Mouse (Mus musculus): ENCODE measurements around the gene Otud4. TPM values are rescaled to one million over a fixed set of nuclear protein-coding genes. Genes with fewer than 3 reads are reported as not detected.

Otud4 gene
- total RNA-seq, 2 experiments from 2014 or later: 37.3 to 41.0 TPM

DNA sequence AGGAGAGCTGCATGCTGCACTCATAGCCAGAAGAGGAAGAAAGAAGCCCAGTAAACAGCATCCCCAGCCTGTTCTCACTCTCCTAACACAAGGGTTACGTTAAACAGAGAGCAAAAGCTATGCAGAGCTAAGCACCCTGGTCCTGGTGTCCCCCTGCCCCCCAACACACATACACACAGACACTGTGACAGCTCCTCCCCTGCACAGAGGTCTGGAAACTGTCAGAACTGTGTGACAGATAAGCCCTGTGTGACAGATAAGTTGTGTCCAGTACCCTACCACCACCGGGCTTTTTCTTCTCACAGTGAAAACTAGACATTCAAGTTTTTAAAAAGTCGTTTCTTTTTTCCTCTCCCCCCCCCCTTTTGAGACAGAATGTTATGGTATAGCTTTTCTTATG, 19.4 kb upstream of the Otud4 start:
- intact Hi-C loops (cut with DNase I): no loop called here
- no peak for DNase-seq (ENCODE audit: extremely low spot score in 1 of 2, low spot score in 2 of 2)
- Histone ChIP-seq H3K27ac (no peak overlapping the region), H3K4me3 (no peak overlapping the region)
- TF ChIP-seq CTCF (IDR thresholded peaks at IDR 0.05): no peak

DNA sequence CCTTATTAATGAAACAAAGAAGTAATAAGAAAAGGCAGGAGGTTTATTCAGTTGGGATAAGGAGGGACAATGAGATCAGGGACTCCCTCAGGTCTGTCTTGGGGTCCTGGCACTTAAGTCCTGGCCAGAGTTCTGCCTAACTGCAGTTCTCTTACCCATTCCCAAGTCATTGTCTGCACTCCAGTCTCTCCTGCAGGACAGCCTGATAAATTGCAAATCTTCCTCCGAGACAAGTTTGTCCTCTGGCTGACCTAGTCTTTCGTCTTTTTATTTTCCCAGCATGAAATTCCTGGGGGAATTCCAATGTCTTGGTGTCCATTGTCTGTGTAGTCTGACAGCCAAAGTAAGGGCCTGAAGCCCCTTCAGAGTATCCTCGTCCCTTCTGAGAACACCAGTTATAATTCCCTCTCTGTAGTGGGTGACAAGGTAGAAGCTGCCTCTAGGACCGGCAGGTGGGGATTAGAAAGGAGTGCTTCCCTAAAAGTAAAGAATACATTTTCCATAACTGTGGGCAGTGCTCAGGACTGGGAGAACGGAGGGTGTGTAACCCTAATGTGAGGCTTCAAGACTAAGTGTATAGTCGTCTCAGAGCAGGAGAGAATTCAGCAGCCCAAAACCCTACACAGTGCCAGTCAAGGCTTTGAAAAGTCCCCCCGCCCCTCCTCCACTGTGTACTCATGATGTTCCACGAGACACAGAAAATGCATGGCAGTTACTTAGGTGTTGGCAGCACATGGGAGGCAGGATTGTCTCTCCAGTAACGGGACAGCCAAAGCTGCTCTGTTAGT, 18.7 kb upstream of the Otud4 start:
- intact Hi-C loops (cut with DNase I): no loop called here
- no peak overlapping the region for H3K27ac ChIP-seq
- DNase-seq (ENCODE audit: extremely low spot score in 1 of 2, low spot score in 2 of 2): no peak
- TF ChIP-seq CTCF (IDR thresholded peaks at IDR 0.05): no peak
- H3K4me3 ChIP-seq: no peak overlapping the region

DNA sequence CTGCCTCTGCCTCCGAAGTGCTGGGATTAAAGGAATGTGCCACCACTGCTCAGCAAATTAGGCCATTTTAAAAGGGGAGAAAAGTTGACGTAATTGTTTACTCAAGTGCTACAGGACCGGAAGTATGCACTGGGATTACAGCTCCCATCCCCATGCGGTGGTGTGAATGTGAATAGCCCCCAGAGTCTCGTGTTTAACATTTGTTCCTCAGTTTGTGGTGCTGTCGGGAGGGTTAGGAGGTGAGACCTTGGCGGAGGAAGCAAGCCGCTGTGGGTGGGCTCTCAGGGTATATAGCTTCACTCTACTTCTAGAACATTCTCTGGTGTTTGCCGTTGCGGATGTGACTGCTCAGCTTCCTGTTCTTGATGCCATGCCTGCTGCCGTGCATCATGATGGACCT, 17.1 kb upstream of the Otud4 start:
- intact Hi-C loops (cut with DNase I): no loop called here
- H3K27ac ChIP-seq: no peak overlapping the region
- H3K4me3 ChIP-seq: no peak overlapping the region
- DNase-seq (ENCODE audit: extremely low spot score in 1 of 2, low spot score in 2 of 2): no peak
- no peak for TF ChIP-seq CTCF (IDR thresholded peaks at IDR 0.05)

DNA sequence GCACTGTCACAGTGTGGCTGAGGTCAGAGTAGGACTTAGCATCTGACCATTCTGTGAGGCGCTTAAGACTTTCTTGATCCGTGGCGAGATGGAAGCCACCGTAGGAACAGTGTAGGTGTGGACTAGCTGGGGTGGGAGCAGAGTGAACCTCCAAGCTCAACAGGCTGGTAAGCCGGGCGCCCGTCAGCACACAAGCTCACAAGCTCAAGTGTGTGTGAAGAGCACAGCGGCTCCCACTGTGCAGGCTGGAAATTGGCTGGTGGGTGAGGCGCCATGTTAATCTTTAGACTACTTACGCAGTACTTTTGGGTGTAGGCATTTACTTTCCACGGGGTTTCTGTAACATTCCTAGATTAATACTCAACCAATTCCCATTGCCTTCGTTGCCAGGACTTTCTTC, 16.1 kb upstream of the Otud4 start:
- no peak for TF ChIP-seq CTCF (IDR thresholded peaks at IDR 0.05)
- DNase-seq (ENCODE audit: extremely low spot score in 1 of 2, low spot score in 2 of 2): no peak
- Histone ChIP-seq H3K4me3 (no peak overlapping the region), H3K27ac (no peak overlapping the region)
- intact Hi-C loops (cut with DNase I): no loop called here

DNA sequence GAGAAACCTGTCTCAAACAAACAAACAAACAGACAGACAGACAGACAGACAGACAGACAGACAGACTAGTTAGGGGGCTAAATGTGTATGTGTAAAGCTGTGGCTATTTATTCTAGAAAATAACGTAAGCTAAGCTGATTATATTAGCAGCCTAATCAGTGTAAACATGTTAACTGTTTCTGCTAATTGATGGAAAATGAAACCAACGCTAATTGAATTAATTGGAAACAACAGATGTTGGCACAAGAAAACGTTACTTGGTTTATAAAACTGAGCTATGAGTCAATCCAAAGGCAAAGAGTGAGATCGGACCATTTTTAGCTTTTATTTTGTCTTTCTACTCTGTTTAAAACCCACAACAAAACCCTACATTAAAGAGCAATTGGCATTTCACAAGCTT, 15.0 kb upstream of the Otud4 start:
- TF ChIP-seq CTCF (IDR thresholded peaks at IDR 0.05): no peak
- DNase-seq (ENCODE audit: extremely low spot score in 1 of 2, low spot score in 2 of 2): no peak
- no peak overlapping the region for H3K27ac ChIP-seq
- intact Hi-C loops (cut with DNase I): no loop called here
- no peak overlapping the region for H3K4me3 ChIP-seq

DNA sequence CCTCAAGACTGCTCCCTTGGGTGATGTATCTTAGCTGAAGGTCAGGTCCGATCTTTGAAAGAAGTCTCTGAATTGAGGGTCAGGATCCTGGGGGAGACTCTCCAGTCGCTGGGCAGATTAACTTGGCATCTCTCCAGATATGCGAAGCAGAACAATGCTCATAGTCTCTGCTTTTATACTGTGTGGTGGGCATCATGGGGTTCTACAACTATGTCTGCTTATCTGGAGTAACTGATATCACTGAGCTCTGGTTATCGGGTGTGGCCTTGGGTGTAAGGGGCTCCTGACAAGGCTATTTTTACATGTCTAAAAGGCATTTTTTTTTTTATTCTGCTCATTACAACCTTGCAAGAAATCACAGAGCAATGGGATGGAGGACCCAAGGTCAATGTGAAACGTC, 13.2 kb upstream of the Otud4 start:
- H3K27ac ChIP-seq: no peak overlapping the region
- no peak for TF ChIP-seq CTCF (IDR thresholded peaks at IDR 0.05)
- no peak for DNase-seq (ENCODE audit: extremely low spot score in 1 of 2, low spot score in 2 of 2)
- intact Hi-C loops (cut with DNase I): no loop called here
- no peak overlapping the region for H3K4me3 ChIP-seq

DNA sequence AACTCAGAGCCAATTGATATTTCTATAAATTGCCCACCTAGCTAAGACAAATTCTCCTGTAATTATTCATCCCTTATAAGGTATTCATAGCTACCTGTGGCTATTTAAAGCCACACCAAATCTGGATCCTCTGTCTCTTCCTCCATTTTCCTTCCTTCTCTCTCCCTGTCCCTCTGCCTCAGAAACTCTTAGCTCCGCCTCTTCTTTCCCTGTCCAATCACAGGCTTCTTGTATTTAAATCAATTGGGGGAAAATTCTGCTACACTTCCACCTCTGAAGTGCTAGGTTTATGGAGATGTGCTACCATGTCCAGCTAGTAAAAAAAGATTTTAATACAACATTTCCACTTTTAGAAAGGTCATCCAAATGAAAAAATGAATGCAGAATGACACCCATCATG, 3.9 kb upstream of the Otud4 start:
- no peak overlapping the region for H3K27ac ChIP-seq
- DNase-seq (ENCODE audit: extremely low spot score in 1 of 2, low spot score in 2 of 2): no peak
- intact Hi-C loops (cut with DNase I): loop anchor here (5.0 kb wide), 1 partner anchor 238 kb away; the partner anchor contains the start of gene Smad1
- TF ChIP-seq CTCF (IDR thresholded peaks at IDR 0.05): no peak
- H3K4me3 ChIP-seq: no peak overlapping the region

DNA sequence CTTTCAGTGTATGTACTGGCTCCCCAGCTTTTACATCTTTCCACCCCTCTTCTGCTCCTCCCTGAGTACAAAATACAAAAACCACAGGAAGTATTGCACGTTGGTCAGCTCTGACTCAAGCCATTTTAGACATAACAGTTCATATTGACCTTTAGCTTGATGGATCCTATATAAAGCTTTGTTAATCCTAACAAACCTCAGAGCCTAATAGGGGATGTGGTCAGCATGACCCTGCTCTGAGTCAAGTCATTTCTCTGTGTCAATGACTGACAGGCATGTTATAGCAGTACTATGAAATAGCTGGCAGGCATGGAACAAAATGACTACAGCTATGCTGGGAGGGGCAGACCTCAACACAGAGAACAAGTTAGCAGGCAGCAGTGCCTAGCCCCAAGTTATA, 3.3 kb upstream of the Otud4 start:
- H3K27ac ChIP-seq: no peak overlapping the region
- no peak for DNase-seq (ENCODE audit: extremely low spot score in 1 of 2, low spot score in 2 of 2)
- no peak for TF ChIP-seq CTCF (IDR thresholded peaks at IDR 0.05)
- H3K4me3 ChIP-seq: no peak overlapping the region
- intact Hi-C loops (cut with DNase I): loop anchor here (5.0 kb wide), 1 partner anchor 239 kb away; the partner anchor contains the start of gene Smad1

DNA sequence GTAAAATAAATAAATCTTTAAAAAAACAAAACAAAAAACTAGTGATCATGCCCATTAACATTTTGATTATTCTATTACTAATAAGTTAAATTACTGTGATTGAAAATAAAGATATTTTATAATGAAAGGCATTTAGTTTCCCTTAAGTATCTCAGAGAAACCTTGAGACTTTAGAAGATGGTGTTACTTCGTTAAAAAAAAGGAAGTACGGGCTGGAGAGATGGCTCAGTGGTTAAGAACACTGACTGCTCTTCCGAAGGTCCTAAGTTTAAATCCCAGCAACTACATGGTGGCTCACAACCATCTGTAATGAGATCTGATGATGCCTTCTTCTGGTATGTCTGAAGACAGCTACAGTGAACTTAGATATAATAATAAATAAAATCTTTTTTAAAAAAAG, 2.2 kb upstream of the Otud4 start:
- intact Hi-C loops (cut with DNase I): loop anchor here (5.0 kb wide), 1 partner anchor 240 kb away; the partner anchor contains the start of gene Smad1

DNA sequence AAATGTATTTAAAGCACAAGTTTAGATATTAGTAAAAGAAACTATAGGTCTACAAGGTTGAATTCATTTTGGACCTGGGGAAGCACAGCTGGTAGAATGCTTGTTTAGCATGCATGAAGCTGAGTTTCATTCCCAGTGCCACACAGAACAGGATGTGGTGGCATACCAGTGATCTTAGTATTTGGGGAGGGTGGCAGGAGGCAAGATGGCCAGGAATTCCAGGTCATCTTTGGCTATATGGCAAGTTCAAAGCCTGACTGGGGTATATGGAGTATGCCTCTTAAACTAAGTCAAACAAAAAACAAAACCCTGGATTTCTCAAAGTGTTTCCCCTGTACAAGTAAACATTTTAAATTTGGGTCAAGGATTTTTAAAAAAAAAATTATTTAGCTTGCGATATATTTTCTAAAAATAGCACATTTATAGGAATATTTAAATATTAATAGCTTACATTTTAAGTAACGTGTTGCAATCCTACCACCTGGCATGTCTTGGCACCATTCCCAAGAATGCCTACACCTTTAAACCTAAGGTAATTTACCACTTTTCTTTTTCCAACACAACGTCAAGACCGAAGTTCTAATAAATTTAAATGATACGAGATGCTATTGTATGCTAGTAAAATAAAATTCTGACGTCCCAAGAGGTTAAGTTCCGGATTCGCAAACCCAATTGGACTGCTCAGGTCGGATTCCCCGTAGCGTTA, 1.3 kb upstream of the Otud4 start:
- intact Hi-C loops (cut with DNase I): loop anchor here (5.0 kb wide), 1 partner anchor 241 kb away; the partner anchor contains the start of gene Smad1
- DNase-seq (ENCODE audit: extremely low spot score in 1 of 2, low spot score in 2 of 2): no peak
- Histone ChIP-seq H3K4me3 (peak overlapping the region; percentile 91), H3K27ac (peak overlapping the region; percentile 81; the same call in 1 of the 2 replicates)
- no peak for TF ChIP-seq CTCF (IDR thresholded peaks at IDR 0.05)

More for the DNA sequence above, 2.2 kb upstream of the Otud4 start:
- no peak overlapping the region for H3K4me3 ChIP-seq
- no peak for TF ChIP-seq CTCF (IDR thresholded peaks at IDR 0.05)
- H3K27ac ChIP-seq: no peak overlapping the region
- no peak for DNase-seq (ENCODE audit: extremely low spot score in 1 of 2, low spot score in 2 of 2)

DNA sequence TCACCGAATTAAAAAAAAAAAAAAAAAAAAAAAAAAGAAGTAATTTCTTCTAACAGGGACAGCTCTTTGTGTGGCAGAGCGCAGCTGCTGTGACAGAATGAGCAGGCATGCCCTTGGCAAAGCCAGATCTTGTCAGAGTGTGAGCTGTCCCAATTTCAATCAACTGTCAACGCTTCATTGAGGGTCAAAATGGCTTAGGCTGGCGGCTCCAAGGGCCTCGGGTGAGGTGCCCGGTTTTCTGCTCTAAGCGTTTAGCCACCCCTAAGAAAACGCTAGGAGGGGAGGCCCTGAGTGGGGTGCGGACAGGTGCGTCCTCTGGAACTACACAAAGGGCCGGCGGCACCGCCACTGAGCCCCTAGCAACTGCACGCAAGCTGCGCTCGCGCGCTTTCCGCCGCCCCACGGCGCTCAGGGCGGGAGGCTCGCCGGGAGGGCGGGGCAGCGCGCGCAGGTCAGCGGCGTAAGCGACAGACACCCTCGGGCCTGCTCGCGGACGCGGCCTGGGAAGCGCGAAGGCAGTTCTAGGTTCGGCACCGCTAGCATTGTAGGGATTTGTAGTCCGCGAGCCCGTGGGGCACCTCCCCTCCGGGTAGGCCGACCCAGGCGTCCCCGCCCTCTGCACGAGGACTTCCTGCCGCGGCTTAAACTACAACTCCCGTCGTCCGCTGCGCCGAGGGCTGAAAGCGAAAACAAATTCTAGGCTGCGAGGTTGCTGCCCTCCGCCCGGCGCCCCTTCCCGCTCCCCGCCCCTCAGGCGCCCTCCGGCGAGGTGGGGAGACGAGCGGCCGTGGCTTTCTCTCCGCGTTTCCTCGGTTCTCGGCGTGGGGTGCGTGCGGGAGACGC, 490 bp upstream of the Otud4 start:
- TF ChIP-seq CTCF (IDR thresholded peaks at IDR 0.05): no peak; the same call in 1 of the 2 replicates
- intact Hi-C loops (cut with DNase I): loop anchor here (1.0 to 5.0 kb wide), 3 partner anchors 72 to 345 kb away; partner anchors contain the start of genes Abce1, Anapc10, Mmaa and Smad1
- H3K4me3 ChIP-seq: peak overlapping the region; percentile 91
- peak overlapping the region; percentile 97 for H3K27ac ChIP-seq
- peak; percentile 96 to 98 for DNase-seq (ENCODE audit: extremely low spot score in 1 of 2, low spot score in 2 of 2)

All from left cerebral cortex, adult 2 months (tissue).